Mouse (Mus musculus) testis, adult 2 months (tissue): Measurements from ENCODE around the gene Wdr59.

Experiments used
- CTCF ChIP-seq: fragments of 200-500 bp; IDR thresholded peaks from 2 replicates; pipeline ENCODE4 v1.5.1; 2012; ENCODE audit warnings: low read depth, mild to moderate bottlenecking, inconsistent platforms, low read length, moderate library complexity; ENCODE audit not compliant: control insufficient read depth, insufficient read depth, insufficient replicate concordance
- POLR2A ChIP-seq: fragments of 200-500 bp; IDR thresholded peaks from 2 replicates; pipeline ENCODE4 v1.6.1; 2012; ENCODE audit warnings: low read depth, mild to moderate bottlenecking, inconsistent platforms, low read length, moderate library complexity; ENCODE audit not compliant: control insufficient read depth

GRCm38 (mm10) chr8:111435071-111435828, 86.6 kb downstream of the Wdr59 start:
- TF ChIP-seq CTCF = no peak
- TF ChIP-seq POLR2A = no peak
